Mouse (Mus musculus) spleen, adult 2 months (tissue): ENCODE data around the gene Wdsub1.

ENCODE experiments used
- CTCF ChIP-seq: fragments of 200-500 bp; IDR thresholded peaks from 2 replicates; pipeline ENCODE4 v1.5.1; 2011; ENCODE audit warnings: mild to moderate bottlenecking, inconsistent platforms; ENCODE audit not compliant: insufficient read depth, insufficient read length, insufficient replicate concordance; ENCODE audit errors: extremely low read depth
- POLR2A ChIP-seq: fragments of 200-500 bp; IDR thresholded peaks from 2 replicates; pipeline ENCODE4 v1.6.1; 2011; ENCODE audit warnings: low read depth, low read length, inconsistent platforms

- no peak for TF ChIP-seq POLR2A
- TF ChIP-seq CTCF = no peak
Observed at GRCm38 (mm10) chr2:59842556-59843008, 39.8 kb downstream of the Wdsub1 start.
